ENCODE assay signal across 18 mouse cellular contexts in the genomic region with DNA sequence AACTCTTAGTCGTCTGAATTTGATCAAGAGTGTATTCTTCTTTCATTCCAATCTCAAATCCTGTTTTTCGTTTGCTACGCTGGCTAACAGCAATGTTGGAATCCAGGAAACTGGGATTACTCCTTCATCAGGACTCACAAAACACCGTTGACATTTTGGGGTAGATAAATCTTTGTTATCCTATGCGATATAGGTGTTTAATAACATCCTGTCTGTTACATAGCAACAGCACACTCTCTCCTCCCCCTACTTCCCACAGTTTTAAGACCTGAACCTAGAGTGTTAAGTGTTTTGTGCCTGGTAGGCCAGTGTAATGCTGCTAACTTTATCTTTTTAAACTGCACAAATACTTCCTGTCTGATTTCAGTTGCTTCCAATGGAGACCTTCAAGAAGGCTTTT. TPM values are rescaled to one million over a fixed set of nuclear protein-coding genes. Genes with fewer than 3 reads are reported as not detected.
A peak's percentile ranks its signal among the peaks of the same experiment; 100 is the strongest.
DNase-seq lines count a peak whose midpoint lies in the region; ATAC-seq and TF ChIP-seq lines count a peak whose summit lies in the region.
"Had no signal": no experiment of that assay in that cellular context is flagged by ENCODE, and none has a peak within 500 bp of the region (broad histone marks: within the 10 kb centered on the region; RNA-seq: fewer than 3 reads in every experiment).

No protein-coding gene starts in this region.

- intact Hi-C loops in left cerebral cortex, postnatal 10 days (cut with DNase I) = no loop called here

- no peak overlapping the region for H3K9ac ChIP-seq in heart, embryonic 11.5 days (ENCODE audit: low read depth, low read length)
- no peak overlapping the region for H3K9ac ChIP-seq in midbrain, embryonic 11.5 days (ENCODE audit: low read length)
- no peak overlapping the region for H3K9ac ChIP-seq in midbrain, postnatal 0 days (replicated peaks; ENCODE audit: low read length, poor library complexity, severe bottlenecking)
- H3K9ac ChIP-seq: embryonic facial prominence, embryonic 13.5 days; kidney, embryonic 15.5 days; neural tube, embryonic 13.5 days had no signal

- no peak for TF ChIP-seq CTCF in midbrain, postnatal 0 days (IDR thresholded peaks at IDR 0.05)

- no peak for DNase-seq in heart, adult 18-20 months
- peak; percentile 61 for DNase-seq in midbrain, embryonic 11.5 days (ENCODE audit: low spot score, missing footprints)
- DNase-seq in midbrain, postnatal 0 days (ENCODE audit: low spot score) = no peak
- DNase-seq in induced T-regulatory cell, adult 2 months (ENCODE audit: low read depth) = peak; percentile 54
- DNase-seq in left cerebral cortex, postnatal 10 days (ENCODE audit: extremely low spot score in 1 of 2, low spot score in 2 of 2) = no peak
- DNase-seq: adrenal gland, postnatal 25 days; B cell, adult 2 months; cerebellum, adult 9-11 months; thymus, adult 18-20 months had no signal

- 0 out of 2 replicates have a peak, but pooled peaks have one; percentile 52 for ATAC-seq in heart, embryonic 11.5 days (replicated peaks; ENCODE audit: insufficient number of reproducible peaks, low FRiP score, low TSS enrichment)
- ATAC-seq in midbrain, embryonic 11.5 days (ENCODE audit: low FRiP score) = no peak
- ATAC-seq in midbrain, postnatal 0 days (ENCODE audit: low FRiP score) = no peak
- ATAC-seq in granulocyte monocyte progenitor cell, adult 5-6 weeks (replicated peaks; ENCODE audit: poor library complexity, severe bottlenecking) = no peak
- no peak for ATAC-seq in megakaryocyte-erythroid progenitor cell, adult 5-6 weeks (replicated peaks; ENCODE audit: low FRiP score, low TSS enrichment, poor library complexity, severe bottlenecking)
- ATAC-seq: hindbrain, postnatal 0 days had no signal

- H3K4me2 ChIP-seq in heart, embryonic 11.5 days = peak overlapping the region; percentile 33; the same call in 1 of the 2 replicates
- no peak overlapping the region for H3K4me2 ChIP-seq in midbrain, embryonic 11.5 days
- H3K4me2 ChIP-seq in midbrain, postnatal 0 days (ENCODE audit: low read depth, low read length, poor library complexity, severe bottlenecking) = no peak overlapping the region
- H3K4me2 ChIP-seq: embryonic facial prominence, embryonic 13.5 days; kidney, embryonic 15.5 days; neural tube, embryonic 13.5 days had no signal

- peaks cover 9% of the 10 kb centered on the region; the same call in 1 of the 2 replicates for H3K4me1 ChIP-seq in heart, embryonic 11.5 days (ENCODE audit: control insufficient read depth, insufficient read depth, low read length)
- no peaks in the 10 kb centered on the region for H3K4me1 ChIP-seq in midbrain, embryonic 11.5 days (ENCODE audit: control insufficient read depth, insufficient read depth, low read length)
- H3K4me1 ChIP-seq in midbrain, postnatal 0 days (ENCODE audit: insufficient read depth, low read length) = no peaks in the 10 kb centered on the region
- H3K4me1 ChIP-seq: forebrain, embryonic 10.5 days; kidney, embryonic 15.5 days; neural tube, embryonic 13.5 days had no signal

- 16% methylated on average over 5 of the region's 5 CpGs for WGBS in heart, embryonic 11.5 days (ENCODE audit: insufficient replicate concordance)
- 72% methylated on average over 5 of the region's 5 CpGs for WGBS in midbrain, embryonic 11.5 days
- WGBS in midbrain, postnatal 0 days = 64% methylated on average over 5 of the region's 5 CpGs

- H3K4me3 ChIP-seq in heart, embryonic 11.5 days (ENCODE audit: low read depth, low read length) = no peak overlapping the region
- H3K4me3 ChIP-seq in midbrain, embryonic 11.5 days (ENCODE audit: low read depth, low read length) = no peak overlapping the region
- no peak overlapping the region for H3K4me3 ChIP-seq in midbrain, postnatal 0 days (ENCODE audit: low read depth, low read length)
- H3K4me3 ChIP-seq: embryonic facial prominence, embryonic 13.5 days; forebrain, embryonic 10.5 days; kidney, embryonic 15.5 days; neural tube, embryonic 13.5 days had no signal

- peak overlapping the region; percentile 58; the same call in 1 of the 2 replicates for H3K27ac ChIP-seq in heart, embryonic 11.5 days (ENCODE audit: low read depth, low read length)
- H3K27ac ChIP-seq in midbrain, embryonic 11.5 days (ENCODE audit: low read depth, low read length) = no peak overlapping the region
- H3K27ac ChIP-seq in midbrain, postnatal 0 days (ENCODE audit: low read depth, low read length) = no peak overlapping the region
- H3K27ac ChIP-seq: embryonic facial prominence, embryonic 13.5 days; forebrain, embryonic 10.5 days; hindbrain, postnatal 0 days; kidney, embryonic 15.5 days; neural tube, embryonic 13.5 days had no signal

- no peaks in the 10 kb centered on the region for H3K36me3 ChIP-seq in heart, embryonic 11.5 days (ENCODE audit: control insufficient read depth, insufficient read depth, low read length)
- H3K36me3 ChIP-seq in midbrain, embryonic 11.5 days (ENCODE audit: control insufficient read depth, insufficient read depth, low read length) = no peaks in the 10 kb centered on the region
- no peaks in the 10 kb centered on the region for H3K36me3 ChIP-seq in midbrain, postnatal 0 days (ENCODE audit: insufficient read depth, low read length)
- H3K36me3 ChIP-seq: embryonic facial prominence, embryonic 13.5 days; kidney, embryonic 15.5 days; neural tube, embryonic 13.5 days had no signal

- H3K27me3 ChIP-seq in heart, embryonic 11.5 days (ENCODE audit: control insufficient read depth, insufficient read depth, low read length) = no peaks in the 10 kb centered on the region
- H3K27me3 ChIP-seq in midbrain, embryonic 11.5 days (ENCODE audit: control insufficient read depth, insufficient read depth, low read length) = no peaks in the 10 kb centered on the region
- H3K27me3 ChIP-seq in midbrain, postnatal 0 days (ENCODE audit: insufficient read depth, low read length) = no peaks in the 10 kb centered on the region
- H3K27me3 ChIP-seq: embryonic facial prominence, embryonic 13.5 days; kidney, embryonic 15.5 days; neural tube, embryonic 13.5 days had no signal

- H3K9me3 ChIP-seq in heart, embryonic 11.5 days (replicated peaks; ENCODE audit: control insufficient read depth, low read length) = no peaks in the 10 kb centered on the region
- no peaks in the 10 kb centered on the region for H3K9me3 ChIP-seq in midbrain, embryonic 11.5 days (ENCODE audit: control insufficient read depth, low read length)
- no peaks in the 10 kb centered on the region for H3K9me3 ChIP-seq in midbrain, postnatal 0 days (ENCODE audit: low read length)
- H3K9me3 ChIP-seq: embryonic facial prominence, embryonic 13.5 days; forebrain, embryonic 10.5 days; G1E; kidney, embryonic 15.5 days; neural tube, embryonic 13.5 days had no signal

RNA-seq across cellular contexts. Expression of a gene that starts 39.0 kb away (rescaled TPM):
- polyA plus RNA-seq in heart, embryonic 11.5 days (2014; fragmentation: Nextera tagmentation; extraction: Ambion mirVana) = 17.3 and 17.8 TPM in 2 replicates
- total RNA-seq in heart, adult 18-20 months (2021) = 10 to 100 TPM; 58.9 to 60.1 TPM
- 11.1 and 11.6 TPM in 2 replicates for polyA plus RNA-seq in midbrain, embryonic 11.5 days (2014; fragmentation: Nextera tagmentation; extraction: Ambion mirVana)
- total RNA-seq in midbrain, postnatal 0 days (2014; rRNA removed) = 64.4 and 81.0 TPM in 2 replicates
- 8.6 and 9.7 TPM in 2 replicates for polyA plus RNA-seq in midbrain, postnatal 0 days (2015; fragmentation: Nextera tagmentation; extraction: Ambion mirVana)
- total RNA-seq in left cerebral cortex, postnatal 10 days (2021) = 100 to 1,000 TPM; 145 to 149 TPM
- 11.0 and 13.0 TPM in 2 replicates for total RNA-seq in granulocyte monocyte progenitor cell, adult 5-6 weeks (2014; fragmentation: Nextera tagmentation)
- 13.7 and 18.4 TPM in 2 replicates for total RNA-seq in granulocyte monocyte progenitor cell, adult 5-6 weeks (2017)
- 11.5 and 11.6 TPM in 2 replicates for total RNA-seq in megakaryocyte-erythroid progenitor cell, adult 5-6 weeks (2014; fragmentation: Nextera tagmentation)
- total RNA-seq in megakaryocyte-erythroid progenitor cell, adult 5-6 weeks (2017) = 14.1 and 21.1 TPM in 2 replicates

Comparison
In these comparisons a context has a peak if more than half of its experiments do, and no peak if none do; other contexts are left out.
1. DNase-seq: peak in midbrain, embryonic 11.5 days (single experiment) and induced T-regulatory cell, adult 2 months (single experiment); none in heart, adult 18-20 months (0 of 2), midbrain, postnatal 0 days (single experiment) and left cerebral cortex, postnatal 10 days (0 of 2).